Mouse (Mus musculus) MEL (cell line): ENCODE measurements around the gene Zfp512b. TPM values are rescaled to one million over a fixed set of nuclear protein-coding genes. Genes with fewer than 3 reads are reported as not detected.
A peak's percentile ranks its signal among the peaks of the same experiment; 100 is the strongest.

ENCODE experiments used
- DNase-seq: peaks from one replicate; pipeline ENCODE4 v3.0.0; 2011; ENCODE audit warnings: low read depth, low spot score
- H3K27ac ChIP-seq: 2 replicates; pipeline ENCODE4 v1.5.1; 2012; ENCODE audit warnings: low read depth, mild to moderate bottlenecking, control low read depth, low read length, moderate library complexity; ENCODE audit not compliant: control insufficient read depth
- H3K27me3 ChIP-seq, 2 experiments: fragments of 150-350 bp in 1 of 2; sonication (generic) in 1 of 2; 2 replicates each; pipeline ENCODE4 v1.6.1; 2012; ENCODE audit warnings: low read length in 2 of 2, mild to moderate bottlenecking in 2 of 2, improper control_type of control experiment in 1 of 2, moderate library complexity in 1 of 2; ENCODE audit not compliant: insufficient read depth in 2 of 2, control insufficient read depth in 1 of 2
- H3K36me3 ChIP-seq, 2 experiments: 2 replicates each; pipeline ENCODE4 v1.6.1; 2012 to 2014; ENCODE audit warnings: low read length in 2 of 2, improper control_type of control experiment in 1 of 2, inconsistent platforms in 1 of 2, mild to moderate bottlenecking in 1 of 2; ENCODE audit not compliant: insufficient read depth in 2 of 2, control insufficient read depth in 1 of 2
- H3K4me1 ChIP-seq, 2 experiments: fragments of 150-350 bp in 1 of 2; sonication (generic) in 1 of 2; 2 replicates each; pipeline ENCODE4 v1.6.1; 2012; ENCODE audit warnings: low read length in 2 of 2, improper control_type of control experiment in 1 of 2, mild to moderate bottlenecking in 1 of 2; ENCODE audit not compliant: insufficient read depth in 2 of 2, control insufficient read depth in 1 of 2
- H3K4me3 ChIP-seq, 2 experiments: fragments of 150-350 bp in 1 of 2; sonication (generic) in 1 of 2; 2 replicates each; pipeline ENCODE4 v1.5.1; 2012; ENCODE audit warnings: low read depth in 2 of 2, low read length in 2 of 2, mild to moderate bottlenecking in 2 of 2, moderate library complexity in 2 of 2, control low read depth in 1 of 2, improper control_type of control experiment in 1 of 2; ENCODE audit not compliant: control insufficient read depth in 1 of 2, insufficient read depth in 1 of 2
- H3K79me2 ChIP-seq: 2 replicates; pipeline ENCODE4 v1.6.1; 2012; ENCODE audit warnings: mild to moderate bottlenecking, low read length, moderate library complexity; ENCODE audit not compliant: control insufficient read depth, poor library complexity, insufficient read depth
- H3K9ac ChIP-seq: 2 replicates; pipeline ENCODE4 v1.6.1; 2012; ENCODE audit warnings: low read depth, mild to moderate bottlenecking, control low read depth, low read length, moderate library complexity; ENCODE audit not compliant: control insufficient read depth, poor library complexity, severe bottlenecking
- H3K9me3 ChIP-seq: fragments of 150-350 bp; sonication (generic); replicated peaks from 2 replicates; pipeline ENCODE4 v1.6.1; 2012; ENCODE audit warnings: mild to moderate bottlenecking, low read length, improper control_type of control experiment, moderate library complexity; ENCODE audit not compliant: insufficient read depth
- CHD1 ChIP-seq: IDR thresholded peaks from 2 replicates; pipeline ENCODE4 v1.6.1; 2012; ENCODE audit warnings: low read depth, mild to moderate bottlenecking, inconsistent platforms, low read length, improper control_type of control experiment
- CHD2 ChIP-seq: IDR thresholded peaks from 2 replicates; pipeline ENCODE4 v1.6.1; 2011; ENCODE audit warnings: low read length, improper control_type of control experiment
- ETS1 ChIP-seq: IDR thresholded peaks from 2 replicates; pipeline ENCODE4 v1.6.1; 2012; ENCODE audit warnings: low read depth, mild to moderate bottlenecking, inconsistent platforms, low read length, improper control_type of control experiment, moderate library complexity
- HCFC1 ChIP-seq: IDR thresholded peaks from 2 replicates; pipeline ENCODE4 v1.6.1; 2012; ENCODE audit warnings: low read depth, mild to moderate bottlenecking, inconsistent platforms, low read length, improper control_type of control experiment, moderate library complexity
- JUND ChIP-seq: IDR thresholded peaks from 2 replicates; pipeline ENCODE4 v1.6.1; 2011; ENCODE audit warnings: low read depth, mild to moderate bottlenecking, improper control_type of control experiment, low read length
- KAT2A ChIP-seq: conservative IDR thresholded peaks from 2 replicates; pipeline ENCODE4 v1.6.1; 2012; ENCODE audit warnings: low read depth, low read length, improper control_type of control experiment, inconsistent platforms
- MAX ChIP-seq: IDR thresholded peaks from 2 replicates; pipeline ENCODE4 v1.6.1; 2011; ENCODE audit warnings: low read length, improper control_type of control experiment
- MAZ ChIP-seq: IDR thresholded peaks from 2 replicates; pipeline ENCODE4 v1.6.1; 2012; ENCODE audit warnings: low read depth, mild to moderate bottlenecking, inconsistent platforms, low read length, improper control_type of control experiment
- MYC ChIP-seq: IDR thresholded peaks from 2 replicates; pipeline ENCODE4 v1.6.1; 2011; ENCODE audit warnings: low read depth, mild to moderate bottlenecking, low read length, improper control_type of control experiment, moderate library complexity
- NRF1 ChIP-seq: IDR thresholded peaks from 2 replicates; pipeline ENCODE4 v1.6.1; 2014; ENCODE audit warnings: low read depth, mild to moderate bottlenecking, inconsistent platforms, low read length, improper control_type of control experiment, moderate library complexity; ENCODE audit not compliant: poor library complexity, insufficient read depth, severe bottlenecking
- POLR2AphosphoS2 ChIP-seq: IDR thresholded peaks from 2 replicates; pipeline ENCODE4 v1.6.1; 2011; ENCODE audit warnings: low read length, improper control_type of control experiment
- POLR2AphosphoS5 ChIP-seq: IDR thresholded peaks from 2 replicates; pipeline ENCODE4 v1.6.1; 2012; ENCODE audit warnings: low read depth, borderline replicate concordance, mild to moderate bottlenecking, inconsistent platforms, low read length, moderate library complexity, mixed read lengths
- RCOR1 ChIP-seq: IDR thresholded peaks from 2 replicates; pipeline ENCODE4 v1.6.1; 2012; ENCODE audit warnings: low read depth, mild to moderate bottlenecking, inconsistent platforms, low read length, improper control_type of control experiment
- SMC3 ChIP-seq: IDR thresholded peaks from 2 replicates; pipeline ENCODE4 v1.6.1; 2011; ENCODE audit warnings: low read depth, low read length, improper control_type of control experiment
- TBP ChIP-seq: IDR thresholded peaks from 2 replicates; pipeline ENCODE4 v1.8.0; 2011; ENCODE audit warnings: low read depth, low read length, improper control_type of control experiment
- USF1 ChIP-seq: IDR thresholded peaks from 2 replicates; pipeline ENCODE4 v1.6.1; 2014; ENCODE audit warnings: low read depth, mild to moderate bottlenecking, inconsistent platforms, low read length, improper control_type of control experiment, moderate library complexity
- USF2 ChIP-seq, 2 experiments: IDR thresholded peaks; 2 replicates each; pipeline ENCODE4 v1.6.1; 2011 to 2012; ENCODE audit warnings: improper control_type of control experiment in 2 of 2, low read length in 2 of 2, borderline replicate concordance in 1 of 2, inconsistent platforms in 1 of 2, low read depth in 1 of 2, mild to moderate bottlenecking in 1 of 2; ENCODE audit not compliant: insufficient read depth in 1 of 2
- ZC3H11A ChIP-seq: IDR thresholded peaks from 2 replicates; pipeline ENCODE4 v1.6.1; 2012; ENCODE audit warnings: low read depth, mild to moderate bottlenecking, inconsistent platforms, low read length, improper control_type of control experiment
- ZMIZ1 ChIP-seq: IDR thresholded peaks from 2 replicates; pipeline ENCODE4 v1.6.1; 2012; ENCODE audit warnings: low read depth, mild to moderate bottlenecking, inconsistent platforms, low read length, improper control_type of control experiment, moderate library complexity
- polyA plus RNA-seq, 2 experiments: library from polyadenylated mRNA; stranded (reverse) in 1 of 2; unstranded in 1 of 2; fragments of >175 nt in 1 of 2; fragments of >200 nt in 1 of 2; gene quantifications; 2 replicates each; pipeline versions ENCODE4 v1.2.1 to v1.2.4; 2012; ENCODE audit warnings: low replicate concordance in 2 of 2, low read depth in 1 of 2; ENCODE audit not compliant: insufficient read length in 2 of 2, insufficient read depth in 1 of 2, missing spikeins in 1 of 2
- total RNA-seq: library from RNA; depleted of rRNA; stranded (reverse); fragments of 300-350 nt; gene quantifications from 2 replicates; pipeline ENCODE4 v1.2.3, GENCODE M21; 2012

The Zfp512b gene
- total and polyA plus RNA-seq, 3 experiments = 15.5 to 37.6 TPM; not detected in 1

GRCm38 (mm10) chr2:181537444-181538047 is 55.1 kb downstream of the Zfp512b start:
- peaks cover 0 to 9% of the 10 kb centered on the region in 2 experiments; a peak in 3 of 4 replicates for H3K4me1 ChIP-seq
- no peak overlapping the region for H3K9ac ChIP-seq
- DNase-seq = peak; percentile 29
- no peaks in the 10 kb centered on the region for H3K27me3 ChIP-seq
- TF ChIP-seq ETS1 = no peak
- no peak for TF ChIP-seq KAT2A
- TF ChIP-seq HCFC1 = no peak
- TF ChIP-seq NRF1 = no peak
- no peak for TF ChIP-seq MYC
- no peak for TF ChIP-seq JUND
- TF ChIP-seq RCOR1 = no peak
- TF ChIP-seq MAZ = no peak
- TF ChIP-seq USF2 (IDR thresholded peaks at IDR 0.05; ENCODE audit: borderline replicate concordance in 1 of 2, insufficient read depth in 1 of 2, low read depth in 1 of 2, low read length in 2 of 2) = no peak
- no peak for TF ChIP-seq CHD1
- no peak for TF ChIP-seq POLR2AphosphoS2
- TF ChIP-seq POLR2AphosphoS5 = no peak
- no peak for TF ChIP-seq MAX
- no peak for TF ChIP-seq ZMIZ1
- no peak for TF ChIP-seq CHD2
- TF ChIP-seq SMC3 = no peak
- no peak for TF ChIP-seq ZC3H11A
- no peak for TF ChIP-seq TBP
- no peaks in the 10 kb centered on the region for H3K9me3 ChIP-seq
- peaks cover 52% of the 10 kb centered on the region for H3K79me2 ChIP-seq
- peaks cover 9 to 13% of the 10 kb centered on the region in 2 experiments for H3K36me3 ChIP-seq
- H3K4me3 ChIP-seq = no peak overlapping the region
- H3K27ac ChIP-seq = peak overlapping the region; percentile 19; the same call in 1 of the 2 replicates

- no peak overlapping the region for H3K27ac ChIP-seq
- H3K36me3 ChIP-seq = peaks cover 3 to 12% of the 10 kb centered on the region in 2 experiments
- H3K4me3 ChIP-seq = no peak overlapping the region
- no peak overlapping the region for H3K9ac ChIP-seq
- peaks cover 57% of the 10 kb centered on the region for H3K79me2 ChIP-seq
- DNase-seq = no peak
- H3K9me3 ChIP-seq = no peaks in the 10 kb centered on the region
- H3K27me3 ChIP-seq = no peaks in the 10 kb centered on the region
- TF ChIP-seq USF1 (peak; percentile 56), CHD1 (no peak)
- H3K4me1 ChIP-seq = peaks cover 0 to 9% of the 10 kb centered on the region in 2 experiments; a peak in 3 of 4 replicates
Observed at GRCm38 (mm10) chr2:181536410-181536809, 56.2 kb downstream of the Zfp512b start.
